Mouse (Mus musculus) liver, embryonic 14.5 days (tissue): ENCODE measurements around the gene Bpnt1.

ENCODE experiments used
- CTCF ChIP-seq: IDR thresholded peaks from 2 replicates; pipeline ENCODE4 v1.5.1; 2016; ENCODE audit warnings: antibody characterized with exemption, low read depth, control low read depth
- EP300 ChIP-seq: IDR thresholded peaks from 2 replicates; pipeline ENCODE4 v1.6.1; 2016; ENCODE audit warnings: antibody characterized with exemption, low read depth

GRCm38 (mm10) chr1:185334136-185334535, 2.2 kb downstream of the Bpnt1 start:
- TF ChIP-seq CTCF (no peak), EP300 (no peak)
